In genomic region chr1:140293140-140293539, GRCm38 (mm10) we compare ENCODE assay signal across 27 mouse cellular contexts. TPM values are rescaled to one million over a fixed set of nuclear protein-coding genes. Genes with fewer than 3 reads are reported as not detected.
DNase-seq lines count a peak whose midpoint lies in the region; ATAC-seq lines count a peak whose summit lies in the region.
"Had no signal": no experiment of that assay in that cellular context is flagged by ENCODE, and none has a peak within 500 bp of the region (broad histone marks: within the 10 kb centered on the region; RNA-seq: fewer than 3 reads in every experiment).

No protein-coding gene starts in this region.

- H3K36me3 ChIP-seq in embryonic facial prominence, embryonic 14.5 days (ENCODE audit: control insufficient read depth, insufficient read depth, low read length), result no peaks in the 10 kb centered on the region
- no peaks in the 10 kb centered on the region for H3K36me3 ChIP-seq in embryonic facial prominence, embryonic 10.5 days (replicated peaks)
- H3K36me3 ChIP-seq in midbrain, embryonic 11.5 days (ENCODE audit: control insufficient read depth, insufficient read depth, low read length), result no peaks in the 10 kb centered on the region
- no peaks in the 10 kb centered on the region for H3K36me3 ChIP-seq in midbrain, embryonic 13.5 days
- H3K36me3 ChIP-seq: embryonic facial prominence, embryonic 13.5 days; forebrain, embryonic 10.5 days; hindbrain, embryonic 15.5 days had no signal

- no peak overlapping the region for H3K4me2 ChIP-seq in embryonic facial prominence, embryonic 14.5 days (ENCODE audit: low read depth, low read length)
- no peak overlapping the region for H3K4me2 ChIP-seq in midbrain, embryonic 11.5 days
- no peak overlapping the region for H3K4me2 ChIP-seq in midbrain, embryonic 13.5 days (replicated peaks)
- H3K4me2 ChIP-seq: embryonic facial prominence, embryonic 13.5 days; forebrain, embryonic 13.5 days; heart, embryonic 11.5 days; hindbrain, embryonic 15.5 days had no signal

- 54% methylated on average over 3 of the region's 3 CpGs for WGBS in embryonic facial prominence, embryonic 14.5 days
- 79% methylated on average over 3 of the region's 3 CpGs for WGBS in embryonic facial prominence, embryonic 10.5 days
- WGBS in midbrain, embryonic 11.5 days, result 79% methylated on average over 3 of the region's 3 CpGs
- WGBS in midbrain, embryonic 13.5 days, result 47% methylated on average over 3 of the region's 3 CpGs

- H3K9me3 ChIP-seq in embryonic facial prominence, embryonic 14.5 days (ENCODE audit: control insufficient read depth, low read length), result no peaks in the 10 kb centered on the region
- no peaks in the 10 kb centered on the region for H3K9me3 ChIP-seq in embryonic facial prominence, embryonic 10.5 days
- H3K9me3 ChIP-seq in midbrain, embryonic 11.5 days (ENCODE audit: control insufficient read depth, low read length), result no peaks in the 10 kb centered on the region
- no peaks in the 10 kb centered on the region for H3K9me3 ChIP-seq in midbrain, embryonic 13.5 days
- H3K9me3 ChIP-seq: embryonic facial prominence, embryonic 13.5 days; forebrain, embryonic 10.5 days; forebrain, embryonic 13.5 days; hindbrain, embryonic 15.5 days had no signal

- H3K4me1 ChIP-seq in embryonic facial prominence, embryonic 14.5 days (ENCODE audit: control insufficient read depth, insufficient read depth, low read length), result no peaks in the 10 kb centered on the region
- no peaks in the 10 kb centered on the region for H3K4me1 ChIP-seq in embryonic facial prominence, embryonic 10.5 days
- H3K4me1 ChIP-seq in midbrain, embryonic 11.5 days (ENCODE audit: control insufficient read depth, insufficient read depth, low read length), result no peaks in the 10 kb centered on the region
- no peaks in the 10 kb centered on the region for H3K4me1 ChIP-seq in midbrain, embryonic 13.5 days (replicated peaks)
- H3K4me1 ChIP-seq: embryonic facial prominence, embryonic 13.5 days; forebrain, embryonic 10.5 days; forebrain, embryonic 13.5 days; hindbrain, embryonic 15.5 days had no signal

- no peak overlapping the region for H3K27ac ChIP-seq in embryonic facial prominence, embryonic 14.5 days (replicated peaks; ENCODE audit: low read depth, low read length)
- no peak overlapping the region for H3K27ac ChIP-seq in embryonic facial prominence, embryonic 10.5 days (replicated peaks)
- no peak overlapping the region for H3K27ac ChIP-seq in midbrain, embryonic 11.5 days (ENCODE audit: low read depth, low read length)
- H3K27ac ChIP-seq in midbrain, embryonic 13.5 days, result no peak overlapping the region
- H3K27ac ChIP-seq: embryonic facial prominence, embryonic 13.5 days; forebrain, embryonic 10.5 days; forebrain, embryonic 13.5 days; gastrocnemius, adult 2 months; hindbrain, embryonic 15.5 days had no signal

- no peak overlapping the region for H3K9ac ChIP-seq in embryonic facial prominence, embryonic 14.5 days (ENCODE audit: low read depth, low read length)
- H3K9ac ChIP-seq in midbrain, embryonic 11.5 days (ENCODE audit: low read length), result no peak overlapping the region
- H3K9ac ChIP-seq in midbrain, embryonic 13.5 days (replicated peaks), result no peak overlapping the region
- H3K9ac ChIP-seq: embryonic facial prominence, embryonic 13.5 days; forebrain, embryonic 13.5 days; hindbrain, embryonic 15.5 days had no signal

- peak; percentile 16 for DNase-seq in embryonic facial prominence, embryonic 14.5 days (ENCODE audit: low spot score)
- DNase-seq in embryonic facial prominence, embryonic 10.5 days (ENCODE audit: low spot score), result no peak
- peak; percentile 17 for DNase-seq in midbrain, embryonic 11.5 days (ENCODE audit: low spot score, missing footprints)
- peak; percentile 40 for DNase-seq in retina, postnatal 1 day
- no peak for DNase-seq in retina, embryonic 14.5 days (ENCODE audit: low spot score)
- no peak for DNase-seq in left cerebral cortex, adult 9 months (ENCODE audit: low spot score in 2 of 2)
- no peak for DNase-seq in heart, postnatal 25 days (ENCODE audit: low spot score)
- DNase-seq: adrenal gland, adult 8-10 months; adrenal gland, postnatal 25 days; cerebellum, adult 18-20 months; cerebellum, adult 9-11 months; cerebellum, postnatal 25 days; gastrocnemius, adult 2 months; gastrocnemius, postnatal 14 days; heart, adult 11 months; heart, postnatal 36 days had no signal

- intact Hi-C loops in heart, postnatal 25 days (cut with DNase I), result no loop called here

- H3K27me3 ChIP-seq in embryonic facial prominence, embryonic 14.5 days (replicated peaks; ENCODE audit: control insufficient read depth, insufficient read depth, low read length), result no peaks in the 10 kb centered on the region
- no peaks in the 10 kb centered on the region for H3K27me3 ChIP-seq in embryonic facial prominence, embryonic 10.5 days (replicated peaks; ENCODE audit: low read depth, poor library complexity, severe bottlenecking)
- H3K27me3 ChIP-seq in midbrain, embryonic 11.5 days (ENCODE audit: control insufficient read depth, insufficient read depth, low read length), result no peaks in the 10 kb centered on the region
- H3K27me3 ChIP-seq in midbrain, embryonic 13.5 days, result no peaks in the 10 kb centered on the region
- H3K27me3 ChIP-seq: embryonic facial prominence, embryonic 13.5 days; forebrain, embryonic 13.5 days; hindbrain, embryonic 15.5 days had no signal

- ATAC-seq in embryonic facial prominence, embryonic 14.5 days (ENCODE audit: low read depth), result peak; percentile 26; the same call in 1 of the 2 replicates
- ATAC-seq in midbrain, embryonic 11.5 days (ENCODE audit: low FRiP score), result no peak
- ATAC-seq in midbrain, embryonic 13.5 days, result no peak
- ATAC-seq: activated CD4-positive, CD25-positive, alpha-beta regulatory T cell, adult 4 months; forebrain, embryonic 13.5 days; forebrain, embryonic 16.5 days; inflammation-experienced regulatory T-cells, adult 6 months; intestine, embryonic 16.5 days had no signal

- H3K4me3 ChIP-seq in embryonic facial prominence, embryonic 14.5 days (ENCODE audit: low read depth, low read length), result no peak overlapping the region
- H3K4me3 ChIP-seq in embryonic facial prominence, embryonic 10.5 days, result no peak overlapping the region
- H3K4me3 ChIP-seq in midbrain, embryonic 11.5 days (ENCODE audit: low read depth, low read length), result no peak overlapping the region
- H3K4me3 ChIP-seq in midbrain, embryonic 13.5 days (replicated peaks), result no peak overlapping the region
- H3K4me3 ChIP-seq: embryonic facial prominence, embryonic 13.5 days; forebrain, embryonic 10.5 days; forebrain, embryonic 13.5 days; gastrocnemius, adult 2 months; hindbrain, embryonic 15.5 days had no signal

RNA-seq across cellular contexts. Expression of gene Kcnt2, which starts 47.2 kb away (rescaled TPM):
- polyA plus RNA-seq in embryonic facial prominence, embryonic 14.5 days (2014; fragmentation: Nextera tagmentation; extraction: Ambion mirVana), result 1.6 TPM in 2 replicates
- polyA plus RNA-seq in embryonic facial prominence, embryonic 10.5 days (2016; fragmentation: Nextera tagmentation; extraction: Ambion mirVana), result 0.86 and 0.87 TPM in 2 replicates
- 1.1 and 2.1 TPM in 2 replicates for polyA plus RNA-seq in midbrain, embryonic 11.5 days (2014; fragmentation: Nextera tagmentation; extraction: Ambion mirVana)
- 1.3 and 1.6 TPM in 2 replicates for polyA plus RNA-seq in midbrain, embryonic 13.5 days (2015; fragmentation: Nextera tagmentation; extraction: Ambion mirVana)
- 1 to 10 TPM; 2.6 to 2.9 TPM for total RNA-seq in heart, postnatal 25 days (2021)
- total RNA-seq: common myeloid progenitor, adult 5-6 weeks had no signal
- polyA plus RNA-seq: activated CD4-positive, CD25-positive, alpha-beta regulatory T cell, adult 4 months; inflammation-experienced regulatory T-cells, adult 6 months had no signal

Comparison
In these comparisons a context has a peak if more than half of its experiments do, and no peak if none do; other contexts are left out.
1. DNase-seq: peak in embryonic facial prominence, embryonic 14.5 days (single experiment), midbrain, embryonic 11.5 days (single experiment) and retina, postnatal 1 day (single experiment); none in embryonic facial prominence, embryonic 10.5 days (single experiment), retina, embryonic 14.5 days (single experiment), left cerebral cortex, adult 9 months (0 of 2) and heart, postnatal 25 days (single experiment).